11 mouse cellular contexts compared by ENCODE assay signal in the genomic region with DNA sequence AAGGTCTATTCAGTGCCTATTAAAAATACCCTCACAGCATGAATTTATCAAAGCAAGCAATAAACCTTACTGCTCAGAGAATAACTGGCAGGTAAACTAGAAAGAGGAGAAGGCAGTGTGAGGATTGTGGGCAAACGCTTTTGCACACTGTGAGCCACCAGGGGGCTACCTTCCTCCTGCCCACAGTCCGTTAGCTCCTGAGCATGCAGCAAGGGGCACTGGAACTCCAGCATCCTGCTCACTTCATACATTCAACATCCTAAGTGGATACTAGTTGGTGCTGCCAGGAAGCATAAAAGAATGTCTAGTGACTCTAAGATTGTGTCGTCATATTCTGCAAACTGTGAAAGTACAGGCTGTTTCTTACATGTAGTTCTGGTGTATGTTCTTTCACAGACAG.
A peak's percentile ranks its signal among the peaks of the same experiment; 100 is the strongest.
DNase-seq lines count a peak whose midpoint lies in the region; ATAC-seq and TF ChIP-seq lines count a peak whose summit lies in the region.
"Had no signal": no experiment of that assay in that cellular context is flagged by ENCODE, and none has a peak within 500 bp of the region (broad histone marks: within the 10 kb centered on the region; RNA-seq: fewer than 3 reads in every experiment).

No protein-coding gene starts in this region.

- H3K4me3 ChIP-seq in left cerebral cortex, adult 2 months, result no peak overlapping the region
- H3K4me3 ChIP-seq: intestine, embryonic 15.5 days; lung, embryonic 15.5 days had no signal

- POLR2A ChIA-PET in Patski (lab: Charles Lee), result no interaction called here

- no peak overlapping the region for H3K27ac ChIP-seq in left cerebral cortex, adult 2 months
- H3K27ac ChIP-seq: intestine, embryonic 15.5 days; lung, embryonic 15.5 days had no signal

- CTCF ChIA-PET in Patski (lab: Charles Lee), result interaction anchor here (0.7 to 2.5 kb wide), 7 partner anchors 18 to 165 kb away, joined by 3 to 6 read pairs (median 3); partner anchors contain the start of gene Nek7

- ATAC-seq in Patski, result no peak
- ATAC-seq in megakaryocyte progenitor cell, adult 5-6 weeks (replicated peaks; ENCODE audit: poor library complexity), result peak; percentile 83
- no peak; the same call in 1 of the 2 replicates for ATAC-seq in monocyte, adult 5-6 weeks (replicated peaks; ENCODE audit: insufficient number of reproducible peaks, low FRiP score, low TSS enrichment, poor library complexity, severe bottlenecking)
- ATAC-seq: intestine, embryonic 15.5 days had no signal

- DNase-seq in left cerebral cortex, adult 2 months (ENCODE audit: extremely low spot score in 1 of 2, low spot score in 2 of 2), result no peak
- DNase-seq in left cerebral cortex, postnatal 14 days (ENCODE audit: low spot score in 2 of 2), result no peak
- peak; percentile 77 for DNase-seq in CD4-positive, CD25-positive, alpha-beta regulatory T cell, adult 2 months (ENCODE audit: low read depth, low spot score)
- no peak for DNase-seq in Patski (ENCODE audit: low read depth, low spot score)
- DNase-seq in adrenal gland, postnatal 4 days (ENCODE audit: low spot score in 2 of 2), result no peak
- no peak for DNase-seq in layer of hippocampus, postnatal 36 days
- DNase-seq: right cerebral cortex, adult 18-20 months had no signal

- TF ChIP-seq CTCF in left cerebral cortex, adult 2 months (IDR thresholded peaks at IDR 0.05), result peak; percentile 49
- TF ChIP-seq CTCF in Patski (IDR thresholded peaks at IDR 0.05), result peak; percentile 67

- in situ Hi-C loops in Patski (cut with MboI; ENCODE audit: low pct_unique_long_range_greater_than_20kb), result no loop called here

- H3K27me3 ChIP-seq in Patski, result no peaks in the 10 kb centered on the region
- H3K27me3 ChIP-seq: intestine, embryonic 15.5 days; lung, embryonic 15.5 days had no signal

- intact Hi-C loops in left cerebral cortex, adult 2 months (cut with DNase I), result no loop called here
- intact Hi-C loops in left cerebral cortex, postnatal 14 days (cut with DNase I), result no loop called here
